Mouse (Mus musculus): Measurements from ENCODE around the gene Kcnj10. TPM values are rescaled to one million over a fixed set of nuclear protein-coding genes. Genes with fewer than 3 reads are reported as not detected.

Kcnj10 gene
- 0.76 and 0.86 TPM in 2 replicates for polyA plus RNA-seq (2012; rRNA removed)

GRCm38 (mm10) chr1:172340729-172341321 lies at the start of gene Kcnj10:
Gene Kcnj10, plus strand, starts transcription at chr1:172341210.

GRCm38 (mm10) chr1:172297611-172298537 lies 43.1 kb upstream of the Kcnj10 start, which contains the start of gene Atp1a2:
Gene Atp1a2, minus strand, starts transcription at chr1:172298064.

GRCm38 (mm10) chr1:172329131-172329530 lies 11.9 kb upstream of the Kcnj10 start, which contains the start of gene Kcnj9:
Gene Kcnj9, minus strand, starts transcription at chr1:172329318.

GRCm38 (mm10) chr1:172376198-172376667 lies 35.2 kb downstream of the Kcnj10 start, which contains the start of gene Pigm:
Gene Pigm, plus strand, starts transcription at chr1:172376546.

Other genes starting within 250 kb of the Kcnj10 start
- gene Pex19, start 214.5 kb upstream of the Kcnj10 start, polyA plus RNA-seq (2012; rRNA removed) = 41.3 and 47.3 TPM in 2 replicates
- 43.7 and 46.7 TPM in 2 replicates for gene Dcaf8, start 193.1 kb upstream of the Kcnj10 start, polyA plus RNA-seq (2012; rRNA removed)
- gene Pea15a, start 134.4 kb upstream of the Kcnj10 start, polyA plus RNA-seq (2012; rRNA removed) = 26.6 and 27.5 TPM in 2 replicates
- gene Casq1, start 121.3 kb upstream of the Kcnj10 start, polyA plus RNA-seq (2012; rRNA removed) = 0.22 and 0.60 TPM in 2 replicates
- 0.06 TPM in 1 of 2 replicates, not detected in the other for gene Atp1a4, start 82.8 kb upstream of the Kcnj10 start, polyA plus RNA-seq (2012; rRNA removed)
- gene Igsf8, start 79.6 kb upstream of the Kcnj10 start, polyA plus RNA-seq (2012; rRNA removed) = 141 and 148 TPM in 2 replicates
- 10.9 and 12.5 TPM in 2 replicates for gene Atp1a2, start 43.1 kb upstream of the Kcnj10 start, polyA plus RNA-seq (2012; rRNA removed)
- 0.27 and 0.28 TPM in 2 replicates for gene Kcnj9, start 11.9 kb upstream of the Kcnj10 start, polyA plus RNA-seq (2012; rRNA removed)
- 7.3 and 8.8 TPM in 2 replicates for gene Pigm, start 35.3 kb downstream of the Kcnj10 start, polyA plus RNA-seq (2012; rRNA removed)
- gene Slamf9, start 134.1 kb downstream of the Kcnj10 start, polyA plus RNA-seq (2012; rRNA removed) = 1.8 and 2.3 TPM in 2 replicates
- 165 and 216 TPM in 2 replicates for gene Igsf9, start 140.6 kb downstream of the Kcnj10 start, polyA plus RNA-seq (2012; rRNA removed)
- gene Tagln2, start 158.8 kb downstream of the Kcnj10 start, polyA plus RNA-seq (2012; rRNA removed) = 382 and 458 TPM in 2 replicates
- gene Cfap45, start 179.6 kb downstream of the Kcnj10 start, polyA plus RNA-seq (2012; rRNA removed) = 0.52 and 1.3 TPM in 2 replicates
- 3.4 and 3.9 TPM in 2 replicates for gene Vsig8, start 214.7 kb downstream of the Kcnj10 start, polyA plus RNA-seq (2012; rRNA removed)
- gene Slamf8, start 249.4 kb downstream of the Kcnj10 start, polyA plus RNA-seq (2012; rRNA removed) = 1.4 and 2.6 TPM in 2 replicates